Mouse (Mus musculus) CH12.LX (cell line): ENCODE measurements around the gene Oma1. TPM values are rescaled to one million over a fixed set of nuclear protein-coding genes. Genes with fewer than 3 reads are reported as not detected.

Source experiments
- DNase-seq: peaks from one replicate; pipeline ENCODE4 v3.0.0-alpha.2; 2013; ENCODE audit errors: extremely low read depth
- H3K27ac ChIP-seq: 2 replicates; pipeline ENCODE4 v1.5.1; 2012; ENCODE audit warnings: low read depth, mild to moderate bottlenecking, control low read depth, moderate library complexity; ENCODE audit not compliant: insufficient read depth
- H3K27me3 ChIP-seq: replicated peaks from 2 replicates; pipeline ENCODE3; 2012; ENCODE audit warnings: inconsistent platforms
- H3K36me3 ChIP-seq, 2 experiments: replicated peaks in 1 of 2; 2 replicates each; pipeline versions ENCODE3 to v1.6.1; 2012; ENCODE audit warnings: inconsistent platforms in 1 of 2, low read length in 1 of 2, mild to moderate bottlenecking in 1 of 2, mixed read lengths in 1 of 2, moderate library complexity in 1 of 2; ENCODE audit not compliant: control insufficient read depth in 1 of 2, insufficient read depth in 1 of 2
- H3K4me1 ChIP-seq, 2 experiments: 2 replicates each; pipeline ENCODE4 v1.6.1; 2012; ENCODE audit warnings: inconsistent platforms in 1 of 2, moderate library complexity in 1 of 2; ENCODE audit not compliant: insufficient read depth in 2 of 2, control insufficient read depth in 1 of 2
- H3K4me2 ChIP-seq: 2 replicates; pipeline ENCODE4 v1.6.1; 2012; ENCODE audit warnings: low read depth, mild to moderate bottlenecking, control low read depth; ENCODE audit not compliant: poor library complexity, insufficient read depth, severe bottlenecking
- H3K4me3 ChIP-seq, 3 experiments: fragments of 150-350 bp in 1 of 3; sonication (generic) in 1 of 3; replicated peaks in 1 of 3; 2 replicates each; pipeline versions ENCODE3 to v1.5.1; 2011 to 2012; ENCODE audit warnings: low read depth in 2 of 3, low read length in 2 of 3, mild to moderate bottlenecking in 2 of 3, moderate library complexity in 2 of 3, control low read depth in 1 of 3, improper control_type of control experiment in 1 of 3, inconsistent platforms in 1 of 3, mixed read lengths in 1 of 3; ENCODE audit not compliant: poor library complexity in 1 of 3
- H3K79me2 ChIP-seq: replicated peaks from 2 replicates; pipeline ENCODE4 v1.6.1; 2012; ENCODE audit warnings: mild to moderate bottlenecking, moderate library complexity; ENCODE audit not compliant: control insufficient read depth, poor library complexity, insufficient read depth, severe bottlenecking; ENCODE audit errors: extremely low read depth
- H3K9ac ChIP-seq: 2 replicates; pipeline ENCODE4 v1.6.1; 2012; ENCODE audit warnings: low read depth, mild to moderate bottlenecking, control low read depth, moderate library complexity; ENCODE audit not compliant: insufficient read depth
- H3K9me3 ChIP-seq: replicated peaks from 2 replicates; pipeline ENCODE3; 2012; ENCODE audit warnings: low read length, inconsistent platforms, mixed read lengths
- BHLHE40 ChIP-seq: IDR thresholded peaks from 2 replicates; pipeline ENCODE4 v1.6.1; 2011; ENCODE audit warnings: mild to moderate bottlenecking, low read depth, low read length, improper control_type of control experiment
- CHD1 ChIP-seq: IDR thresholded peaks from 2 replicates; pipeline ENCODE4 v1.6.1; 2012; ENCODE audit warnings: low read depth, low read length, improper control_type of control experiment, inconsistent platforms
- CHD2 ChIP-seq: IDR thresholded peaks from 2 replicates; pipeline ENCODE4 v1.6.1; 2011; ENCODE audit warnings: low read length, improper control_type of control experiment
- CTCF ChIP-seq, 2 experiments: IDR thresholded peaks in 1 of 2; conservative IDR thresholded peaks in 1 of 2; 2 replicates each; pipeline ENCODE4 v1.5.1; 2011 to 2012; ENCODE audit warnings: low read depth in 2 of 2, low read length in 2 of 2, improper control_type of control experiment in 1 of 2, inconsistent platforms in 1 of 2, mild to moderate bottlenecking in 1 of 2, moderate library complexity in 1 of 2
- E2F4 ChIP-seq: IDR thresholded peaks from 2 replicates; pipeline ENCODE4 v1.6.1; 2011; ENCODE audit warnings: low read depth, low read length, improper control_type of control experiment; ENCODE audit not compliant: insufficient replicate concordance
- ELF1 ChIP-seq: IDR thresholded peaks from 2 replicates; pipeline ENCODE4 v1.6.1; 2014; ENCODE audit warnings: low read depth, mild to moderate bottlenecking, inconsistent platforms, low read length, improper control_type of control experiment
- ETS1 ChIP-seq: conservative IDR thresholded peaks from 2 replicates; pipeline ENCODE4 v1.6.1; 2012; ENCODE audit warnings: low read depth, mild to moderate bottlenecking, inconsistent platforms, low read length, improper control_type of control experiment, moderate library complexity
- GABPA ChIP-seq: IDR thresholded peaks from 2 replicates; pipeline ENCODE4 v1.6.1; 2012; ENCODE audit warnings: low read depth, low read length, improper control_type of control experiment, inconsistent platforms; ENCODE audit not compliant: insufficient replicate concordance
- IRF4 ChIP-seq: IDR thresholded peaks from 2 replicates; pipeline ENCODE4 v1.6.1; 2014; ENCODE audit warnings: low read depth, mild to moderate bottlenecking, inconsistent platforms, low read length, improper control_type of control experiment
- JUN ChIP-seq: IDR thresholded peaks from 2 replicates; pipeline ENCODE4 v1.6.1; 2011; ENCODE audit warnings: low read depth, mild to moderate bottlenecking, low read length, improper control_type of control experiment, moderate library complexity; ENCODE audit not compliant: insufficient read depth
- JUND ChIP-seq: conservative IDR thresholded peaks from 2 replicates; pipeline ENCODE4 v1.6.1; 2011; ENCODE audit warnings: low read depth, low read length, improper control_type of control experiment
- KAT2A ChIP-seq: IDR thresholded peaks from 2 replicates; pipeline ENCODE4 v1.6.1; 2012; ENCODE audit warnings: low read length, improper control_type of control experiment, inconsistent platforms; ENCODE audit not compliant: insufficient replicate concordance
- MAZ ChIP-seq: IDR thresholded peaks from 2 replicates; pipeline ENCODE4 v1.6.1; 2012; ENCODE audit warnings: low read depth, mild to moderate bottlenecking, inconsistent platforms, low read length, improper control_type of control experiment, moderate library complexity
- NELFE ChIP-seq: IDR thresholded peaks from 2 replicates; pipeline ENCODE4 v1.6.1; 2011; ENCODE audit warnings: low read depth, low read length, improper control_type of control experiment
- NRF1 ChIP-seq: IDR thresholded peaks from 2 replicates; pipeline ENCODE4 v1.6.1; 2014; ENCODE audit warnings: low read depth, mild to moderate bottlenecking, inconsistent platforms, low read length, improper control_type of control experiment, moderate library complexity
- RAD21 ChIP-seq: IDR thresholded peaks from 2 replicates; pipeline ENCODE4 v1.6.1; 2011; ENCODE audit warnings: low read depth, mild to moderate bottlenecking, low read length, improper control_type of control experiment, moderate library complexity
- RCOR1 ChIP-seq: conservative IDR thresholded peaks from 2 replicates; pipeline ENCODE4 v1.6.1; 2012; ENCODE audit warnings: low read depth, mild to moderate bottlenecking, inconsistent platforms, low read length, improper control_type of control experiment
- SMC3 ChIP-seq: IDR thresholded peaks from 2 replicates; pipeline ENCODE4 v1.6.1; 2011; ENCODE audit warnings: low read depth, low read length, improper control_type of control experiment
- TBP ChIP-seq: conservative IDR thresholded peaks from 2 replicates; pipeline ENCODE4 v1.6.1; 2011; ENCODE audit warnings: low read depth, low read length, improper control_type of control experiment
- TCF12 ChIP-seq: IDR thresholded peaks from 2 replicates; pipeline ENCODE4 v1.6.1; 2014; ENCODE audit warnings: low read depth, mild to moderate bottlenecking, inconsistent platforms, low read length, improper control_type of control experiment
- UBTF ChIP-seq: IDR thresholded peaks from 2 replicates; pipeline ENCODE4 v1.6.1; 2012; ENCODE audit warnings: low read depth, mild to moderate bottlenecking, inconsistent platforms, low read length, improper control_type of control experiment, moderate library complexity
- USF1 ChIP-seq: IDR thresholded peaks from 2 replicates; pipeline ENCODE4 v1.6.1; 2014; ENCODE audit warnings: low read depth, mild to moderate bottlenecking, inconsistent platforms, low read length, improper control_type of control experiment
- USF2 ChIP-seq: conservative IDR thresholded peaks from 2 replicates; pipeline ENCODE4 v1.6.1; 2011; ENCODE audit warnings: low read depth, low read length, improper control_type of control experiment
- ZKSCAN1 ChIP-seq: IDR thresholded peaks from 2 replicates; pipeline ENCODE4 v1.6.1; 2012; ENCODE audit warnings: low read depth, inconsistent platforms, low read length, improper control_type of control experiment, borderline replicate concordance
- ZMIZ1 ChIP-seq: IDR thresholded peaks from 2 replicates; pipeline ENCODE4 v1.6.1; 2012; ENCODE audit warnings: low read depth, mild to moderate bottlenecking, inconsistent platforms, low read length, improper control_type of control experiment
- dilution Hi-C: fragments of 300-500 bp; cut with MboI; formaldehyde crosslinking; loops from 2 replicates; pipeline ENCODE4 v1.14.3; 2020; ENCODE audit warnings: low sequenced_read_pairs; ENCODE audit not compliant: extremely low pct_unique_long_range_greater_than_20kb, extremely low pct_ligation_motif_present
- in situ Hi-C: fragments of 300-500 bp; cut with MboI; formaldehyde crosslinking; loops from 3 replicates; pipeline ENCODE4 v1.14.3; 2019; ENCODE audit warnings: low sequenced_read_pairs, low pct_ligation_motif_present, low pct_unique_long_range_greater_than_20kb, mixed read lengths
- polyA plus RNA-seq: library from polyadenylated mRNA; unstranded; fragments of >175 nt; gene quantifications from 2 replicates; pipeline ENCODE4 v1.2.1, GENCODE M21; 2012; ENCODE audit warnings: low read depth; ENCODE audit not compliant: insufficient read length
- total RNA-seq, 2 experiments: library from RNA; depleted of rRNA; stranded (reverse); fragments of 300-350 nt in 1 of 2; fragments of >200 nt in 1 of 2; gene quantifications; 2 replicates each; pipeline ENCODE4 v1.2.3; 2012 to 2014

Gene Oma1
- total and polyA plus RNA-seq, 3 experiments, result 15.7 to 20.7 (median 16.8) TPM

- Histone ChIP-seq H3K9me3 (no peaks in the 10 kb centered on the region), H3K9ac (no peak overlapping the region), H3K36me3 (peaks cover 0 to 29% of the 10 kb centered on the region in 2 experiments), H3K79me2 (no peaks in the 10 kb centered on the region), H3K27me3 (no peaks in the 10 kb centered on the region), H3K4me2 (no peak overlapping the region), H3K4me3 (no peak overlapping the region), H3K27ac (no peak overlapping the region), H3K4me1 (0 out of 4 replicates have a peak, but pooled peaks cover 0 to 3% of the 10 kb centered on the region in 2 experiments)
- in situ Hi-C loops, result no loop called here
- dilution Hi-C loops, result no loop called here
- TF ChIP-seq SMC3 (no peak), JUN (no peak), IRF4 (no peak), RAD21 (no peak), ZMIZ1 (no peak), CHD2 (no peak), ZKSCAN1 (no peak), TCF12 (no peak), TBP (no peak), ETS1 (no peak), GABPA (no peak), NELFE (no peak), UBTF (no peak), CTCF (conservative IDR thresholded peaks at IDR 0.05 in 1 of 2, IDR thresholded peaks at IDR 0.05 in 1 of 2; ENCODE audit: low read depth in 2 of 2, low read length in 2 of 2) (no peak)
- no peak for DNase-seq
These were observed 45.4 kb downstream of the Oma1 start for GRCm38 (mm10) chr4:103358941-103359448.

GRCm38 (mm10) chr4:103382171-103382570, 68.6 kb downstream of the Oma1 start:
- no peaks in the 10 kb centered on the region for H3K9me3 ChIP-seq
- no peak overlapping the region for H3K4me2 ChIP-seq
- H3K4me1 ChIP-seq, result no peaks in the 10 kb centered on the region
- no peaks in the 10 kb centered on the region for H3K79me2 ChIP-seq
- dilution Hi-C loops (no loop called here), in situ Hi-C loops (no loop called here)
- no peaks in the 10 kb centered on the region for H3K36me3 ChIP-seq
- no peak overlapping the region for H3K27ac ChIP-seq
- no peak overlapping the region for H3K4me3 ChIP-seq
- H3K9ac ChIP-seq, result no peak overlapping the region
- no peak for TF ChIP-seq CTCF (conservative IDR thresholded peaks at IDR 0.05 in 1 of 2, IDR thresholded peaks at IDR 0.05 in 1 of 2; ENCODE audit: low read depth in 2 of 2, low read length in 2 of 2)
- TF ChIP-seq USF2, result no peak
- TF ChIP-seq ZKSCAN1, result no peak
- TF ChIP-seq BHLHE40, result no peak
- no peak for TF ChIP-seq MAZ
- no peak for TF ChIP-seq E2F4
- TF ChIP-seq IRF4, result no peak
- TF ChIP-seq USF1, result no peak
- TF ChIP-seq JUND, result no peak
- no peak for TF ChIP-seq TBP
- TF ChIP-seq RAD21, result no peak
- TF ChIP-seq ELF1, result no peak
- TF ChIP-seq CHD1, result no peak
- no peak for TF ChIP-seq GABPA
- no peak for TF ChIP-seq KAT2A
- TF ChIP-seq NRF1, result no peak
- TF ChIP-seq RCOR1, result no peak
- no peak for TF ChIP-seq TCF12
- TF ChIP-seq, all 38 proteins: peak for 0
- no peak for DNase-seq
- H3K27me3 ChIP-seq, result no peaks in the 10 kb centered on the region
